Mouse (Mus musculus) forelimb bud, embryonic 11.5 days (tissue): ENCODE results near the gene Mcpt9.
"Not testable (repeated sequence)": the region's sequence is repeated elsewhere in the genome, so short reads cannot be mapped to it uniquely, and the experiment has no call there.

ENCODE experiments used
- DNase-seq: peaks from one replicate; pipeline ENCODE4 v3.0.0-alpha.2; 2012; ENCODE audit warnings: low read depth, low spot score

Mcpt9 gene

DNA sequence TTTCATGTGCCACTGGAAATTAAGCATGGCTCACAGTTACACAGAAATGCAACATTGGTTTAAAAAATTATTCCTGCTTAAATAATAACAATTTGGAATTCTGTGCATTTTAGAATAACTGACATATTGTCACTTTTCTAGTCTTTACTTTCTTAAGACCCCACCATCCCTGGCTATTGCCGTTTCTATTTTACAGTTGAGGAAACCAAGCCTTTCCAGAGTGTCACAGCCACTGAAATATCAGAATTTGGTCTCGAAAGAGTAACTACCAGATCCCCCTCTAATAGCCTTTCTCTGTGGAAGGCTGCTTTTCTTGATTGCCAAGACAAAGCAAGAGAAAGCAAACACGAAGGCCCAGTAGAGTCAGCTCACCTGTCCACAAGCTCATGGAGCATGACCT, at the start of gene Mcpt9:
TSS of gene Mcpt9 (minus strand) at position 101 of the 400 bp plus-strand sequence.
- not testable (repeated sequence) for DNase-seq

DNA sequence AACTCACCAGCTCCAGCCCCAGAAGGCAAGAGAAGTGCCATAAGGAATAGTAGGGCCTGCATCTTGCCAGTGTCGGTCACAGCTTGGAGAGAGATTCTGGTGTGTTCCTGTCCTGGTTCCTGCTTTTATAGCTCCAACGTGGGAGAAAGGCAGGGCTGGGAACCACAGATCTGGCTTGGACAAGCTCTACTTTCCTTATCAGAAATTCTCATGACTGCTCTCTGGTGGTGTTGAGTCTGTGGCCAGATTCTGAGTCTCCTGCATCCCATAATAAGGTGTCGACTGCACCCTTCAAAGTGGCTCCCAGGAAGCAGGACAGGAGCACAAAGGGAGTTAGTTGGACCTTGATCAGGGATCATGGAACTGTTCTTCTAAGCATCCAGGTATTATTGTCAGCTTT, 31.9 kb upstream of the Mcpt9 start, which contains the start of gene Mcpt4:
TSS of gene Mcpt4 (minus strand) at position 101 of the 400 bp plus-strand sequence.
- DNase-seq, result not testable (repeated sequence)

DNA sequence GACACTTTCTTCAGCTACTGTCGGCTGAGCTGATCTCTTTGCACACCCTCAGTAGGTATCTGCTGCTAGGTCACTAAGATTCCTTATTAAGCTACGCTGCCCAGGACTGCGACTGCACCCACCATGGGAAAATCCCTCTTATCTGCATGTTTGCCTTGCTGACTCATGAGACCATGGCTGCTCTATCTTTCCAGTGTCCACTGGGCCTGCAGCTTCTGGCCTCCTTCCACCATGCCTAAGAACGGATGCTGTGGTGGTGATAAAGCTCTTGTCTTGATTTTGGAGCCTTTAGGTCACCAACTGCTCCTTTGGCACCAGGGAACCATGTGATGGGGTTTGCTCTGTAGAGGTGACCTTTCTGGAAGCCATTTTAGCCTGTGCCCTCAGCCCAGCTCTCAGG, 27.4 kb upstream of the Mcpt9 start:
- DNase-seq, result no peak

DNA sequence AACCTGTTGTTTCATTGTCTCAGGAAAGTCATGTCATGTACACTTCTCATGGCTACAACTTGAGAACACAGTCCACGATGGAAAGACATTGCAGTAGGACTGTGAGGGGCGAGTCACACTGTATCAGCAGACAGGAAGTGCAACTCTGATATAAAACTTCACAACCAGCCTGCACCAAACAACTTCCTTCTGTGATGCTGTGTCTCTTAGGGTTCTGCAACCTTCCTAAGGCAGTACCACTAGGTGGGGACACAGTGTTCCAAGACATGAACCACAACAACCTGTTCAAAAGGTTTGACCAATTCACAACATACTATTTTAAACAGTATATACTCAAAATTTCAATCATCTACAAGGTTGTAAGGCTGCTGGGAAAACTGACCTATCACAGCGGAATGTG, 25.1 kb upstream of the Mcpt9 start:
- DNase-seq, result no peak

- not testable (repeated sequence) for DNase-seq
These were observed 11.5 kb upstream of the Mcpt9 start, which contains the start of gene Mcpt2 for GRCm38 (mm10) chr14:56041792-56042191. Mcpt2 (plus strand) TSS chr14:56042041.

DNA sequence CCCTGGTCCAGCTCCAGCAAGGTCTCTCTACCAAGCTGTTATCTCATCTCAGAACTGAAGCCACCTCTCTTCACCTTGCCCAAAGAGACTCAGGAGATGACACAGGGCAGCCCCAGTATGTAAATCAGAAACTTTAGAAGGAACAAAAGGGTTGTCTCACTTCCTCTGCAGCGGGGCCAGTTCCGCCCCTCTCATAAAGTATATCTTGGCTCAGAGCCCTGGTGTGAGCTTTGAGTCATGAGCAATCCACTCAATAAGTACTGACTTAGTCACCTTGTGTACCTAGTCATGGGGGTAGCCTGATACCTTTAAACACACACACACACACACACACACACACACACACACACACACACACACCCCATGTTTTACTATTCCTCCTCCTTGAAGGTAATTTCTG, 4.1 kb upstream of the Mcpt9 start:
- no peak for DNase-seq

- not testable (repeated sequence) for DNase-seq
These were observed 9.0 kb downstream of the Mcpt9 start for GRCm38 (mm10) chr14:56021305-56021704.

- DNase-seq, result no peak
These were observed 10.8 kb downstream of the Mcpt9 start for GRCm38 (mm10) chr14:56019446-56019845.

DNA sequence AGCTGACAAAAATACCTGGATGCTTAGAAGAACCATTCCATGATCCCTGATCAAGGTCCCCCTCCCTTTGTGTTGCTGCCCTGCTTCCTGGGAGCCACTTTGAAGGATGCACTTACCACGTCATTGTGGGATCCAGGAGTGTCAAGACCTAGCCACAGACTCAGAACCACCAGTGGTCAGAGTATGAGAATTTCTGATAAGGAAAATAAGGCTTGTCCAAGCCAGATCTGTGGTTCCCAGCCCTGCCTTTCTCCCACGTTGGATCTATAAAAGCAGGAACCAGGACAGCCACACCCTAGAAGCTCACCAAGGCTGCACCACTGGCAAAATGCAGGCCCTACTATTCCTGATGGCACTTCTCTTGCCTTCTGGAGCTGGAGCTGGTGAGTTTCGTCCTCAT, 12.6 kb downstream of the Mcpt9 start, which contains the start of gene Mcpt1:
TSS of gene Mcpt1 (plus strand) at position 301 of the 400 bp plus-strand sequence.
- not testable (repeated sequence) for DNase-seq

DNA sequence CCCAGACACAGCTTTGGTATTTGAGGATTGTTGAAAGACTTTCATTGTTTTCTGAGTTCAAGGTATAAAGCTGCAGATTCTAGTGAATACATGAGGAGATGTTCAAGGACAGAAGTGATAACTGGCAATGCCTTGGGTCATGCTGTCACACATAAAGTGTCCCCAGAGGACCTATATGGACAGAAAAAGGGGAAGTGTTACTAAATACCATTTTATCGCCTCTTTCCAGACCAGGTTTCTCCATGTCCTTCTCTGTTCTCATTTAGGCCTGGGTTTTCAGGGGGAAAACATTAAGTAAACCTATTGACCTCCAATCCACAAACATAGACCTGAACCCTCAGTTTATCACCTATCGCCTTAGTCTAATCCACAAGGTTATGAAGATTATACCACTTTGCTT, 16.4 kb downstream of the Mcpt9 start:
- no peak for DNase-seq

GRCm38 (mm10) chr14:56013147-56013546, 17.1 kb downstream of the Mcpt9 start:
- no peak for DNase-seq

- DNase-seq, result not testable (repeated sequence)
These were observed 42.8 kb downstream of the Mcpt9 start for GRCm38 (mm10) chr14:55987464-55987863.
